Mouse (Mus musculus) hindbrain, embryonic 14.5 days (tissue): ENCODE measurements around the gene Lrp4. TPM values are rescaled to one million over a fixed set of nuclear protein-coding genes. Genes with fewer than 3 reads are reported as not detected.
"Not testable (repeated sequence)": the region's sequence is repeated elsewhere in the genome, so short reads cannot be mapped to it uniquely, and the experiment has no call there.

Source experiments
- ATAC-seq: fragments of 200-750 bp; cut with Nextera tagmentation; 2 replicates; pipeline ENCODE4 v1.8.0; 2017; ENCODE audit warnings: moderate number of reproducible peaks, mild to moderate bottlenecking, moderate TSS enrichment, moderate library complexity; ENCODE audit not compliant: low FRiP score
- DNase-seq: peaks from one replicate; pipeline ENCODE4 v3.0.0-alpha.2; 2015; ENCODE audit warnings: low spot score
- H3K27ac ChIP-seq: fragments of 300-500 bp; sonication (generic); 2 replicates; pipeline ENCODE4 v1.5.1; 2014; ENCODE audit warnings: mild to moderate bottlenecking, moderate library complexity
- H3K27me3 ChIP-seq: fragments of 300-500 bp; sonication (generic); 2 replicates; pipeline ENCODE4 v1.6.1; 2014; ENCODE audit warnings: mild to moderate bottlenecking, low read length, mixed read lengths; ENCODE audit not compliant: control insufficient read depth, insufficient read depth
- H3K36me3 ChIP-seq: fragments of 300-500 bp; sonication (generic); replicated peaks from 2 replicates; pipeline ENCODE4 v1.6.1; 2014; ENCODE audit not compliant: control insufficient read depth, insufficient read depth
- H3K4me1 ChIP-seq: fragments of 300-500 bp; sonication (generic); replicated peaks from 2 replicates; pipeline ENCODE4 v1.6.1; 2014; ENCODE audit warnings: antibody characterized with exemption, low read length, mixed read lengths; ENCODE audit not compliant: control insufficient read depth, insufficient read depth
- H3K4me2 ChIP-seq: fragments of 300-500 bp; sonication (generic); replicated peaks from 2 replicates; pipeline ENCODE4 v1.6.1; 2014; ENCODE audit warnings: mild to moderate bottlenecking, moderate library complexity
- H3K4me3 ChIP-seq: fragments of 300-500 bp; sonication (generic); replicated peaks from 2 replicates; pipeline ENCODE4 v1.5.1; 2014; ENCODE audit warnings: mild to moderate bottlenecking, low read length
- H3K9ac ChIP-seq: fragments of 300-500 bp; sonication (generic); 2 replicates; pipeline ENCODE4 v1.6.1; 2014
- H3K9me3 ChIP-seq: fragments of 300-500 bp; sonication (generic); 2 replicates; pipeline ENCODE4 v1.6.1; 2016; ENCODE audit warnings: low read length; ENCODE audit not compliant: control insufficient read depth
- WGBS: fragments of 180-500 bp; shearing (Covaris S2); extraction: QIAGEN DNeasy Blood & Tissue Kit; methylation state at CpG from one replicate; pipeline ENCODE4 v1.1.7; 2014; 5-methylcytosine and 5-hydroxymethylcytosine counted together
- polyA plus RNA-seq: library from polyadenylated mRNA; unstranded; fragments of >200 nt; fragmentation: Nextera tagmentation; extraction: Ambion mirVana; gene quantifications from 2 replicates; pipeline ENCODE4 v1.2.1, GENCODE M21; 2014

The Lrp4 gene
- polyA plus RNA-seq, 1 experiment from 2014 or later: 4.5 TPM

GRCm38 (mm10) chr2:91485256-91485655, 27.9 kb downstream of the Lrp4 start:
- DNase-seq: no peak
- 94% methylated on average over 6 of the region's 6 CpGs for WGBS
- no peak overlapping the region for H3K27ac ChIP-seq

GRCm38 (mm10) chr2:91487295-91487694, 30.0 kb downstream of the Lrp4 start:
- H3K9me3 ChIP-seq, H3K4me1 ChIP-seq, ATAC-seq, H3K4me3 ChIP-seq, H3K27ac ChIP-seq, DNase-seq, H3K4me2 ChIP-seq, H3K9ac ChIP-seq, H3K27me3 ChIP-seq: not testable (repeated sequence)
- H3K36me3 ChIP-seq: peaks cover 15% of the 10 kb centered on the region
- WGBS: 52% methylated on average over 3 of the region's 3 CpGs

More at GRCm38 (mm10) chr2:91485256-91485655, 27.9 kb downstream of the Lrp4 start:
- Histone ChIP-seq H3K9ac (no peak overlapping the region), H3K36me3 (peaks cover 13% of the 10 kb centered on the region), H3K27me3 (no peaks in the 10 kb centered on the region), H3K4me2 (no peak overlapping the region), H3K4me1 (no peaks in the 10 kb centered on the region), H3K4me3 (no peak overlapping the region), H3K9me3 (no peaks in the 10 kb centered on the region)
- ATAC-seq: no peak

GRCm38 (mm10) chr2:91492071-91492635, 34.8 kb downstream of the Lrp4 start:
- Histone ChIP-seq H3K27ac (no peak overlapping the region), H3K4me3 (no peak overlapping the region), H3K9me3 (no peaks in the 10 kb centered on the region), H3K4me2 (no peak overlapping the region), H3K9ac (no peak overlapping the region), H3K36me3 (peaks cover 28% of the 10 kb centered on the region), H3K4me1 (no peaks in the 10 kb centered on the region), H3K27me3 (no peaks in the 10 kb centered on the region)
- no peak for ATAC-seq
- WGBS: 96% methylated on average over 12 of the region's 12 CpGs
- no peak for DNase-seq

GRCm38 (mm10) chr2:91493981-91494380, 36.7 kb downstream of the Lrp4 start:
- no peaks in the 10 kb centered on the region for H3K9me3 ChIP-seq
- no peak for DNase-seq
- peaks cover 31% of the 10 kb centered on the region for H3K36me3 ChIP-seq
- no peaks in the 10 kb centered on the region for H3K27me3 ChIP-seq
- H3K9ac ChIP-seq: no peak overlapping the region
- no peaks in the 10 kb centered on the region for H3K4me1 ChIP-seq
- no peak overlapping the region for H3K4me2 ChIP-seq
- H3K27ac ChIP-seq: no peak overlapping the region
- H3K4me3 ChIP-seq: no peak overlapping the region
- ATAC-seq: no peak
- 96% methylated on average over 9 of the region's 9 CpGs for whole genome bisulfite sequencing

GRCm38 (mm10) chr2:91498093-91498719, 40.9 kb downstream of the Lrp4 start:
- H3K4me3 ChIP-seq: no peak overlapping the region
- WGBS: 89% methylated on average over 8 of the region's 8 CpGs
- H3K4me2 ChIP-seq: no peak overlapping the region
- DNase-seq (no peak), ATAC-seq (no peak)
- H3K27ac ChIP-seq: no peak overlapping the region
- no peaks in the 10 kb centered on the region for H3K27me3 ChIP-seq
- peaks cover 15% of the 10 kb centered on the region for H3K36me3 ChIP-seq
- H3K4me1 ChIP-seq: no peaks in the 10 kb centered on the region
- H3K9me3 ChIP-seq: no peaks in the 10 kb centered on the region
- no peak overlapping the region for H3K9ac ChIP-seq

- DNase-seq (no peak), ATAC-seq (no peak)
- H3K4me1 ChIP-seq: no peaks in the 10 kb centered on the region
- WGBS: 96% methylated on average over 8 of the region's 8 CpGs
- H3K36me3 ChIP-seq: peaks cover 7% of the 10 kb centered on the region; the same call in 1 of the 2 replicates
- no peaks in the 10 kb centered on the region for H3K27me3 ChIP-seq
- no peak overlapping the region for H3K4me3 ChIP-seq
- no peak overlapping the region for H3K27ac ChIP-seq
- no peaks in the 10 kb centered on the region for H3K9me3 ChIP-seq
- H3K9ac ChIP-seq: no peak overlapping the region
- no peak overlapping the region for H3K4me2 ChIP-seq
Observed at GRCm38 (mm10) chr2:91508076-91508475, 50.8 kb downstream of the Lrp4 start.

GRCm38 (mm10) chr2:91517186-91517585, 59.9 kb downstream of the Lrp4 start:
- no peaks in the 10 kb centered on the region for H3K9me3 ChIP-seq
- H3K27ac ChIP-seq: no peak overlapping the region
- no peak for ATAC-seq
- H3K27me3 ChIP-seq: no peaks in the 10 kb centered on the region
- H3K36me3 ChIP-seq: peaks cover under 1% of the 10 kb centered on the region; the same call in 1 of the 2 replicates
- 8% methylated on average over 2 of the region's 2 CpGs for WGBS
- DNase-seq: no peak
- no peak overlapping the region for H3K4me2 ChIP-seq
- H3K4me1 ChIP-seq: no peaks in the 10 kb centered on the region
- H3K4me3 ChIP-seq: no peak overlapping the region
- H3K9ac ChIP-seq: no peak overlapping the region

GRCm38 (mm10) chr2:91526294-91527146, 69.2 kb downstream of the Lrp4 start, which contains the start of gene Ckap5:
Ckap5 (plus strand) TSS chr2:91526762.
- Histone ChIP-seq H3K4me3 (peak within 1 kb of the TSS; percentile 99), H3K27me3 (no peaks in the 10 kb centered on the region), H3K27ac (peak within 1 kb of the TSS; percentile 85), H3K36me3 (peaks cover 9% of the 10 kb centered on the region; the same call in 1 of the 2 replicates), H3K4me2 (peak within 1 kb of the TSS; percentile 63), H3K9ac (peak within 1 kb of the TSS; percentile 92), H3K4me1 (peaks cover 8% of the 10 kb centered on the region), H3K9me3 (no peaks in the 10 kb centered on the region)
- WGBS: 1% methylated on average over 49 of the region's 64 CpGs
- peak; percentile 93 for DNase-seq
- ATAC-seq: peak; percentile 99

GRCm38 (mm10) chr2:91527147-91527486, 69.8 kb downstream of the Lrp4 start:
- peak; percentile 30 for DNase-seq
- H3K9ac ChIP-seq: peak overlapping the region; percentile 92
- H3K4me1 ChIP-seq: peaks cover 8% of the 10 kb centered on the region
- H3K36me3 ChIP-seq: peaks cover 9% of the 10 kb centered on the region; the same call in 1 of the 2 replicates
- WGBS: under 1% methylated on average over 15 of the region's 15 CpGs
- no peaks in the 10 kb centered on the region for H3K9me3 ChIP-seq
- peak overlapping the region; percentile 63 for H3K4me2 ChIP-seq
- peak overlapping the region; percentile 85 for H3K27ac ChIP-seq
- H3K4me3 ChIP-seq: peak overlapping the region; percentile 99
- no peaks in the 10 kb centered on the region for H3K27me3 ChIP-seq
- ATAC-seq: peak; percentile 66; the same call in 1 of the 2 replicates
